Mouse (Mus musculus) lung, postnatal 0 days (tissue): ENCODE results near the gene Siglec1.

Experiments
- CTCF ChIP-seq: IDR thresholded peaks from 2 replicates; pipeline ENCODE4 v1.5.1; 2016; ENCODE audit warnings: antibody characterized with exemption, mild to moderate bottlenecking
- EP300 ChIP-seq: IDR thresholded peaks from 2 replicates; pipeline ENCODE4 v1.6.1; 2016; ENCODE audit warnings: antibody characterized with exemption, mild to moderate bottlenecking, control low read depth

DNA sequence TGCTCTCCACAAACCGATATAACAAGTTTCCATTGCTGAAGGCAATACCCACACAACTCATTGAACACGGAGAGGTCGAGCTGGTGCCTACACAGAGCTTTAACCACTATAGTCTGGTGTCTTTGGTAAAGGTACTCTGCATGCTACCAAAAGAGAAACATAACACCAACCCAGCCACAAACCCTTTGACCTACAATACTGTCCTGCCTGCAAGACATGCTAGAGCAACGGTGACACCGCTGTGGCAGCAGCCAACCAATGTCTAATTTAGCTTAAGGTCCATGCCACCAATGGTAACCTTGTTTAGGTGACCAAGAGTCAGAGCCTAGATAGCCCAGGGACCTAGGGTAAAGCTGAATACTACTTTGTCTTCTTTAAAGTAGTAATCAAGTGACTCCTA lies 7.0 kb upstream of the Siglec1 start:
- TF ChIP-seq CTCF (no peak), EP300 (no peak)
